Mouse (Mus musculus): Measurements from ENCODE around the gene Adgrl3.

DNA sequence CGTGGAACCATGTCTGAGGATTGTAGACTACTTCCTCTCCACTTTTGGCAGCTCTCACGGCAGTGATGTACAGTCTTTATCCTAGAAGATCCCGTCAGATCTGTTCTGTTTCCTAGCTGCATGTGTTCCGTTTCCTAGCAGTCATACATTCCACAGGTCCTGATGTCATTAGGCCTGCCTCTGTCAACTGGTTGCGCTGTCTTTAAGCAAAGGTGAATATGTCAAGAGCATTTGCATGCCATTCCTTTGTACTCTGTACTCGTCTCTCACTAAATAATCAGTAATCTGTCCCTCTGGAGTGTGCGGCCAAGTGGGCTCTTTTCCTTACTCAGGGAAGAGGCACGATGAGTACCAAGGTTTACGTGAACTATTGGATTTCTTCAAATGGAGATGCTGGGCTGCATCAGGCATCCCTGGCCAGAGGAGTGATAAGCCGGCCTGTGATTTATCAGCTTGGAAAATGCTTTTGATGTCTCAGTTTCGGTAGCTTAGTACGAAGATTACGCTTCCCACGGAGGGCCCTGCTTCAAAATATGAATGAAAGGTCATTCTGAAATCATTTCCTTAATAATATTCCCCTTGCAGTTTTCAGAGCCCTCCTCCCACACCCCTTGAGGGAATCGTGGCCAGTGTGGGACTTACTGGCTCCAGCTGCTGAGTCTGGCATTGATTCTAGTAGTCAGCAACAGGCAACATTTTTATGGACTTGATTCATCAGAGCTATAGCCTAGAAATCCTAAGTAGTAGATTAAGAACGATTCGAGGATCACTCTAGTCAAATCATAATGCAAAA, 4.2 kb downstream of the Adgrl3 start:
- TF ChIP-seq CHD2 (IDR thresholded peaks at IDR 0.05; ENCODE audit: low read length) (no peak), USF1 (IDR thresholded peaks at IDR 0.05; ENCODE audit: low read depth, low read length) (no peak), CTCF (IDR thresholded peaks at IDR 0.05 in 2 of 3, conservative IDR thresholded peaks at IDR 0.05 in 1 of 3; ENCODE audit: control insufficient read depth in 1 of 3, insufficient read depth in 1 of 3, low read depth in 2 of 3, low read length in 3 of 3, poor library complexity in 1 of 3, severe bottlenecking in 1 of 3) (no peak), POLR2AphosphoS5 (IDR thresholded peaks at IDR 0.05; ENCODE audit: borderline replicate concordance, low read depth, low read length) (no peak), UBTF (IDR thresholded peaks at IDR 0.05; ENCODE audit: borderline replicate concordance, insufficient read depth, low read depth, low read length) (no peak), ZMIZ1 (IDR thresholded peaks at IDR 0.05; ENCODE audit: low read depth, low read length) (no peak), SIN3A (IDR thresholded peaks at IDR 0.05; ENCODE audit: low read length) (no peak), POLR2AphosphoS2 (IDR thresholded peaks at IDR 0.05; ENCODE audit: low read length) (no peak), POLR2A (IDR thresholded peaks at IDR 0.05; ENCODE audit: control insufficient read depth in 1 of 2, insufficient read depth in 1 of 2, low read depth in 1 of 2, low read length in 2 of 2, poor library complexity in 1 of 2) (no peak)
